Mouse (Mus musculus) C2C12 (cell line): ENCODE results near the gene Cabp7.

Experiments used
- CEBPB ChIP-seq: IDR thresholded peaks from one replicate; pipeline ENCODE4 v1.6.1; 2011; ENCODE audit warnings: low read depth, mild to moderate bottlenecking, control low read depth, moderate library complexity
- CTCF ChIP-seq: IDR thresholded peaks from one replicate; pipeline ENCODE4 v1.5.1; 2011; ENCODE audit not compliant: control insufficient read depth, insufficient read depth, insufficient read length
- FOSL1 ChIP-seq: IDR thresholded peaks from one replicate; pipeline ENCODE4 v1.8.0; 2011; ENCODE audit warnings: mild to moderate bottlenecking, low read length; ENCODE audit not compliant: poor library complexity, insufficient read depth, severe bottlenecking
- MAX ChIP-seq: IDR thresholded peaks from one replicate; pipeline ENCODE4 v1.6.1; 2011; ENCODE audit warnings: mild to moderate bottlenecking, control low read depth
- USF1 ChIP-seq: IDR thresholded peaks from one replicate; pipeline ENCODE4 v1.6.1; 2011; ENCODE audit warnings: low read depth, mild to moderate bottlenecking, control low read depth, moderate library complexity

GRCm38 (mm10) chr11:4768399-4768798 is 21.8 kb upstream of the Cabp7 start:
- TF ChIP-seq CTCF: no peak
- TF ChIP-seq FOSL1: no peak
- no peak for TF ChIP-seq MAX
- no peak for TF ChIP-seq CEBPB
- no peak for TF ChIP-seq USF1
